Mouse (Mus musculus) small intestine, adult 2 months (tissue): Measurements from ENCODE around the gene Ptprm. TPM values are rescaled to one million over a fixed set of nuclear protein-coding genes. Genes with fewer than 3 reads are reported as not detected.
A peak's percentile ranks its signal among the peaks of the same experiment; 100 is the strongest.

Source experiments
- H3K27ac ChIP-seq: fragments of 200-500 bp; 2 replicates; pipeline ENCODE4 v1.5.1; 2012; ENCODE audit warnings: low read depth, low read length, control low read depth, inconsistent platforms; ENCODE audit not compliant: insufficient read depth
- H3K27me3 ChIP-seq: fragments of 200-500 bp; 2 replicates; pipeline ENCODE4 v1.6.1; 2012; ENCODE audit warnings: mild to moderate bottlenecking, moderate library complexity, low read length, inconsistent platforms; ENCODE audit not compliant: control insufficient read depth, insufficient read depth
- H3K36me3 ChIP-seq: fragments of 200-500 bp; 2 replicates; pipeline ENCODE4 v1.6.1; 2012; ENCODE audit warnings: mild to moderate bottlenecking, low read length, control low read depth, inconsistent platforms; ENCODE audit not compliant: control insufficient read depth, insufficient read depth
- H3K4me1 ChIP-seq: fragments of 200-500 bp; 2 replicates; pipeline ENCODE4 v1.6.1; 2012; ENCODE audit warnings: low read length, inconsistent platforms, mixed read lengths; ENCODE audit not compliant: control insufficient read depth, insufficient read depth, insufficient read length
- H3K4me3 ChIP-seq: fragments of 200-500 bp; 2 replicates; pipeline ENCODE4 v1.5.1; 2012; ENCODE audit warnings: low read depth, mild to moderate bottlenecking, control low read depth, inconsistent platforms, low read length, moderate library complexity
- CTCF ChIP-seq: fragments of 200-500 bp; IDR thresholded peaks from 2 replicates; pipeline ENCODE4 v1.5.1; 2012; ENCODE audit warnings: low read depth, mild to moderate bottlenecking, control low read depth, inconsistent platforms, low read length, moderate library complexity, mixed read lengths; ENCODE audit not compliant: insufficient replicate concordance, insufficient read length; ENCODE audit errors: extremely low read depth
- POLR2A ChIP-seq: fragments of 200-500 bp; IDR thresholded peaks from 2 replicates; pipeline ENCODE4 v1.6.1; 2012; ENCODE audit warnings: low read depth, mild to moderate bottlenecking, control low read depth, inconsistent platforms, low read length, moderate library complexity
- WGBS: fragments of 180-500 bp; shearing (Covaris S2); methylation state at CpG from one replicate; pipeline ENCODE4 v1.1.7; 2018; 5-methylcytosine and 5-hydroxymethylcytosine counted together
- polyA plus RNA-seq: library from polyadenylated mRNA; depleted of rRNA; stranded (reverse); fragments of >200 nt; gene quantifications from 2 replicates; pipeline ENCODE4 v1.2.3, GENCODE M21; 2012

Ptprm gene
- polyA plus RNA-seq, 1 experiment = 3.8 TPM

DNA sequence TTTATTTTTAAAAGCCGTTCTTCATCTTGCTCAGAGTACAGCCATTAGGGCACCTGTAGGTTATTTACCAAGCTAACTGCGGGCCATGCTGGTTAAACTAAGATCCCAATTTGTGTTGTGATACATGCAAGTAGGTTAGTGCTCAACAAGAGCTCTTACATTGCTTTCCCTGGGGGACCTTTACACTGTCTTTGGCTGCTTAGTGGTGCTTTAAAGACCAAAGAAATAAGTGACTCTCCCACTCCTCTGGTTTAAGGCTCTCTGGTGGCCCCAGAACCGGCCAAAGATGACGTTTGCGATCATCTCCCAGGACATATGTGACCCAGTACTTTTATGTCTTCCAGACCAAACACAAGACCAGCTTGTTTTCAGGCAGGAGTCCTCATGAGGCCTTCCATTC, 994 bp upstream of the Ptprm start:
- H3K4me1 ChIP-seq = no peaks in the 10 kb centered on the region; the same call in 1 of the 2 replicates
- 63% methylated on average over 5 of the region's 5 CpGs for WGBS
- H3K27ac ChIP-seq = no peak overlapping the region
- no peaks in the 10 kb centered on the region; the same call in 1 of the 2 replicates for H3K27me3 ChIP-seq
- no peak overlapping the region for H3K4me3 ChIP-seq
- no peaks in the 10 kb centered on the region for H3K36me3 ChIP-seq
- no peak for TF ChIP-seq POLR2A
- TF ChIP-seq CTCF = no peak

DNA sequence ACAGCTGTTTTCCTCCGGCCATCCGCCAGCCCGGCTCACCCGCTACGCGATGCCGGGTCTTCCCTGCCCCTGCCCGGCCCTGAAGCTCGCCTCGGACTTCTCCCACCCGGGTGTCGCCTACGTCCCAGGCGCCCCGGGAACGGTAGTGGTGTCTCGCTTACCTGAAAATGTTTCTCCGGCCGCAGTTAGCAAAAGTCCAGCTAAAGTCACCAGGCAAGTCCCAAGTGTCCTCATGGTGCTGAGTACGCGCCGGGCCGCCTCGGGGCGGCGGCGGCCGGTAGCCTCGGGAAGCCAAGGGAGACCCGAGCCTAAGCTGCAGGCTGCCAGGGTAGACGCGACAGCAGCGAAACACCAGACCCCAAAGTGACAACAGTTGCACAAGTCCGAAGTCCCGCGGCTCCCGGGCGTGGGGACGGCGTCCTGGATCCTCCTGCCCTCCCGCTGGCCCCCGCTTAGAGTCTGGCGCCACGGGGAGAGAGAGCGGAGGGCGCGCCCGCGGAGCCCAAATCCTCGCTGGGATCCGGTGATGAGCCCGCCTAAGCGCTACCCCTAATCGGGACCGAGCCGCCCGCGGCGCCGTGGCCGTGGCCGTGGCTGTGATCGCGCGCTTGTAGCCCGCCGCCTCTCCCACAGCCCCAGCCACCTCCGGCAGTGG, 334 bp downstream of the Ptprm start:
- peak overlapping the region; percentile 78 for H3K4me3 ChIP-seq
- H3K27ac ChIP-seq = peak overlapping the region; percentile 65
- TF ChIP-seq CTCF (no peak), POLR2A (no peak)
- under 1% methylated on average over 68 of the region's 68 CpGs for WGBS
- H3K36me3 ChIP-seq = no peaks in the 10 kb centered on the region
- no peaks in the 10 kb centered on the region; the same call in 1 of the 2 replicates for H3K4me1 ChIP-seq
- H3K27me3 ChIP-seq = no peaks in the 10 kb centered on the region; the same call in 1 of the 2 replicates

DNA sequence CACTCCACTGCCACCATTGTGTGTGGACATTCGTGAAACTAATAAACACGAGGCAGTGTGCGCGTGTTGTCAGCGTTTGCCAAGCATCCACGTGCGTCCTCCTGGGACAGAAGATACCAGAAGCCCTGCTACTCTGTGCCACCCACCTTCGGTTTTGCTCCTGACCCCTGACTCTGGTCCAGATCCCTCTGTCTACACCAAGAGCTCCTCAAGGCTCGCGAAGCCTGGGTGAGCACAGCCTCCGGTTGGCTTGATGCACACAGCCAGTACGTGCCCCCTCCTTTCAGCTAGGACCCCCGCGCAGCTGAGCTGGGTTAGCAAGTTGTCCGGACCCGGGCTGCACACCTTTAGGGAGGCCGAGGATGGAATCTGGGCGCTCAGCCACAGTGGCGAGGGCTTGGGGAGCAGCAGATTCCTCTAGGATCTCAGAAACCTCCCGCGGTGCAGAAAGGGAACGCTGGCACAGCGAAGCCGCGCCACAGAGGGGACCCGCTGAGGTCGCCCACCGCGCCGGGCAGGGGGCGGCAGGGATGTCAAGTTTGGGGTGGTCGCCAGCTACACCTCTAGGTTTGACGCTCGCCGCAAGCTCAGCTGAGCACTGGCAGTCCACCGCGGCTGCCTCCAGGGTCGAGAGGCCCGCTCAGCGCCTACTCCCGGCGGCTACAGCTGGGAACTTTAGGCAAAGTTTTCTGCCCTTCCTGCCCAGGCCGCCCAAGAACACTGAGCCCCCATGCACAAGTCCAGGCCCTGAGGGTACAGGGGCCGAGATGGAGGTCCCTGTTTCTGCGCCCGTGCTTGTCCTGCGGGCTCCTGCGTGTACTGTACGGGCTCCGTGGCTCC, 1.1 kb downstream of the Ptprm start:
- 4% methylated on average over 50 of the region's 50 CpGs for WGBS
- no peaks in the 10 kb centered on the region for H3K36me3 ChIP-seq
- no peaks in the 10 kb centered on the region; the same call in 1 of the 2 replicates for H3K27me3 ChIP-seq
- H3K4me3 ChIP-seq = peak overlapping the region; percentile 78
- peak overlapping the region; percentile 65 for H3K27ac ChIP-seq
- no peaks in the 10 kb centered on the region; the same call in 1 of the 2 replicates for H3K4me1 ChIP-seq
- TF ChIP-seq POLR2A (no peak), CTCF (no peak)

DNA sequence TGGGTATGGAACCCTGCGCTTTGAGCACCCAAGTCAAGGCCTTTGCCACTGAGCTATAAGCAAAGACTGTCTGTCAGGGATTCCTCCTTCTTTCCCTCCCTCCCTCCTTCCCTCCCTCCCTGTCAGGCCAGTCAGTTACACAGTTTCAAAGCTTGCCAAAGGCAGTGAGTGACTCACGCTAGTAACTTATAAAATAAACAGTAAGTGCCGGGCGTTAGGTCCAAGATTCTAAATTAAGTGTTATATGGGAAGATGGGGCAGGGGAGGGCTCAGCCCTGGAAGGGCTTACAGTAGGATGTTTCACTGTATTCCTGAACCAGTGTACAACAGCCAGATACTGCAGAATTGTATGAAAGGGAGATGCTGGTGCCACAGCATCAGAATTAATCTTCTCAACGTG, 2.8 kb downstream of the Ptprm start:
- Histone ChIP-seq H3K27me3 (no peaks in the 10 kb centered on the region; the same call in 1 of the 2 replicates), H3K27ac (no peak overlapping the region), H3K36me3 (no peaks in the 10 kb centered on the region), H3K4me3 (no peak overlapping the region), H3K4me1 (no peaks in the 10 kb centered on the region; the same call in 1 of the 2 replicates)
- TF ChIP-seq POLR2A = no peak
- no peak for TF ChIP-seq CTCF
- WGBS = 19% methylated on average over 5 of the region's 5 CpGs

DNA sequence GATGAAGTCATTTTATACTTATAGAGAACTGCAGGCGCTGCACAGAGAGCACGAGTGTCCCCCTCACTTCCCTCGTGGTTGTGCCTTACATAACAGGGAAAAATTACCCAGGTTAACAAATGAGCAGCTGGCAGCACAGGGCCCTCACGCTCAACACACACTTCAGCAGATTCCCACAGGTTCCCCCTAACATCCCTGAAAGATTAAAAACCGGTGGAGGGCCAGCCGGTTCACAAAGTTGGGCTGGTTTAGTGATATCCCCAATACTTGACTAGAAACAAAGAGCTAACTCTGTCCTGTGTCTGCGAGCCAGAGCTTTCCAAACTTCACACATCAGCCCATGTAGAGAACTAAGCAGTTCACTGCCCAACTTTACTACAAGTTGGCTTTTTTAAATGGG, 3.7 kb downstream of the Ptprm start:
- no peaks in the 10 kb centered on the region for H3K36me3 ChIP-seq
- H3K4me1 ChIP-seq = no peaks in the 10 kb centered on the region; the same call in 1 of the 2 replicates
- no peak overlapping the region for H3K4me3 ChIP-seq
- TF ChIP-seq CTCF = no peak
- no peaks in the 10 kb centered on the region; the same call in 1 of the 2 replicates for H3K27me3 ChIP-seq
- 81% methylated on average over 7 of the region's 7 CpGs for WGBS
- H3K27ac ChIP-seq = no peak overlapping the region

DNA sequence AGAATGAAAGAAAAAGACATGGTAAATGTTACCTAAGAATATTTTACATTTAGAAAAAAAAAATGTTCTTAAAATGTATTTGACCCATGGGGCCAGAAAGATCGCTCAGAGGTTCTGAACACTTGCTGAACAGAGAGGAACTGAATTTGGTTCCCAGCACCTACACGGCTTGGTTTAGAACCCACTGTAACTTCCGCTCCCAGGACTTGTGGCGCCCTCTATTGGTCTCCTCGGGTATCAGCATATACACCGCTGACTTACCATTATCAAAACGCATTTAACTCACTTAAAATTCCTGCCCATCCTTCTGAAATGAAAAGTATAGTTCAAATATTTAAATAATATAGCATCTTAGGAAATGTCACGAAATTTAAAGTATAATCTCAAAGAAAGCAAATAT, 4.7 kb downstream of the Ptprm start:
- no peak overlapping the region for H3K4me3 ChIP-seq
- H3K27ac ChIP-seq = no peak overlapping the region
- no peaks in the 10 kb centered on the region for H3K4me1 ChIP-seq
- no peaks in the 10 kb centered on the region; the same call in 1 of the 2 replicates for H3K27me3 ChIP-seq
- TF ChIP-seq CTCF (peak; percentile 33; the same call in 1 of the 2 replicates), POLR2A (no peak)
- no peaks in the 10 kb centered on the region for H3K36me3 ChIP-seq
- WGBS = 91% methylated on average over 8 of the region's 8 CpGs

DNA sequence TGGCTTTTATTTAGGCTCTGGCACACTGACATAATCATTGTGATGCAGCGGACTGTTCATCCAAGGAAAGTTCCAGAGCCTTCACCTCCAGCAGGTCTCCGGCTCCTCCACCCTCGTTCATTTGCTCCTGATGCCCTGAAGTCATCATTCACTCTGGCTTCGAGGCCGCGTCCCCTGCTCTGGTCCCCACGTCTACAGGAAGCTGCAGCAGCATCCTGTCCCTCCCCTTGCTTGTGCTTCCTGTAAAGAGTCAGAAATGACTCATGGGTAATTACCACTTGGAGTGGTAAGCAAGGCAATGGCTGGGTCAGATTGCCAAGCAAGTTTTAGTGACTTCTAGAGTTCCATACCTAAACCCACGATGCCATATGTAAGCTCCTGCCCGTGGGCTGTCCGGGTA, 7.3 kb downstream of the Ptprm start:
- 76% methylated on average over 10 of the region's 10 CpGs for WGBS

More for the DNA sequence above, 7.3 kb downstream of the Ptprm start:
- H3K36me3 ChIP-seq = no peaks in the 10 kb centered on the region
- no peak overlapping the region; the same call in 1 of the 2 replicates for H3K27ac ChIP-seq
- TF ChIP-seq CTCF (no peak), POLR2A (no peak)
- H3K4me1 ChIP-seq = no peaks in the 10 kb centered on the region
- no peaks in the 10 kb centered on the region for H3K27me3 ChIP-seq
- H3K4me3 ChIP-seq = no peak overlapping the region
